Mouse (Mus musculus): ENCODE data around the gene Chit1. TPM values are rescaled to one million over a fixed set of nuclear protein-coding genes. Genes with fewer than 3 reads are reported as not detected.

Chit1 gene
- polyA plus RNA-seq, 1 experiment, result 0.02 TPM

GRCm38 (mm10) chr1:134182025-134182424 lies 71.0 kb downstream of the Chit1 start, which contains the start of gene Chil1:
Chil1 (plus strand) TSS chr1:134182176.
- no peak within 1 kb of the TSS for H3K4me3 ChIP-seq (ENCODE audit: insufficient read depth, poor library complexity, severe bottlenecking)
- TF ChIP-seq MYOD1 (IDR thresholded peaks at IDR 0.05; ENCODE audit: control insufficient read depth, insufficient read length, low read depth) (no peak), FOSL1 (IDR thresholded peaks at IDR 0.05; ENCODE audit: insufficient read depth, low read length, poor library complexity, severe bottlenecking) (no peak), CTCF (IDR thresholded peaks at IDR 0.05; ENCODE audit: control insufficient read depth, insufficient read depth, insufficient read length) (no peak), CEBPB (IDR thresholded peaks at IDR 0.05; ENCODE audit: low read depth) (no peak), MYOG (IDR thresholded peaks at IDR 0.05; ENCODE audit: control insufficient read depth, extremely low read depth, insufficient read length) (no peak), MAX (IDR thresholded peaks at IDR 0.05) (no peak), USF1 (IDR thresholded peaks at IDR 0.05; ENCODE audit: low read depth) (no peak)
- H3K79me3 ChIP-seq (ENCODE audit: low read depth), result no peaks in the 10 kb centered on the region
- no peaks in the 10 kb centered on the region for H3K36me3 ChIP-seq (ENCODE audit: control insufficient read depth, insufficient read depth)
- H3ac ChIP-seq (ENCODE audit: control insufficient read depth, insufficient read length, low read depth), result no peak within 1 kb of the TSS
- H3K79me2 ChIP-seq (ENCODE audit: control insufficient read depth, insufficient read depth), result no peaks in the 10 kb centered on the region
- H3K27me3 ChIP-seq (ENCODE audit: control insufficient read depth, insufficient read depth, insufficient read length), result peaks cover 40% of the 10 kb centered on the region

GRCm38 (mm10) chr1:134184089-134184488 lies 73.0 kb downstream of the Chit1 start:
- H3K4me3 ChIP-seq (ENCODE audit: insufficient read depth, poor library complexity, severe bottlenecking), result no peak overlapping the region
- TF ChIP-seq MAX (IDR thresholded peaks at IDR 0.05), result no peak
- no peak for TF ChIP-seq FOSL1 (IDR thresholded peaks at IDR 0.05; ENCODE audit: insufficient read depth, low read length, poor library complexity, severe bottlenecking)
- no peak for TF ChIP-seq USF1 (IDR thresholded peaks at IDR 0.05; ENCODE audit: low read depth)

GRCm38 (mm10) chr1:134188217-134188616 lies 77.2 kb downstream of the Chit1 start:
- no peak for TF ChIP-seq MYOG (IDR thresholded peaks at IDR 0.05; ENCODE audit: control insufficient read depth, extremely low read depth, insufficient read length)
- no peak for TF ChIP-seq FOSL1 (IDR thresholded peaks at IDR 0.05; ENCODE audit: insufficient read depth, low read length, poor library complexity, severe bottlenecking)
- no peak for TF ChIP-seq USF1 (IDR thresholded peaks at IDR 0.05; ENCODE audit: low read depth)
- no peak for TF ChIP-seq MYOD1 (IDR thresholded peaks at IDR 0.05; ENCODE audit: control insufficient read depth, insufficient read length, low read depth)
- TF ChIP-seq MAX (IDR thresholded peaks at IDR 0.05), result no peak
- no peak for TF ChIP-seq CTCF (IDR thresholded peaks at IDR 0.05; ENCODE audit: control insufficient read depth, insufficient read depth, insufficient read length)
- TF ChIP-seq CEBPB (IDR thresholded peaks at IDR 0.05; ENCODE audit: low read depth), result no peak
- Histone ChIP-seq H3K79me3 (ENCODE audit: low read depth) (no peaks in the 10 kb centered on the region), H3ac (ENCODE audit: control insufficient read depth, insufficient read length, low read depth) (no peak overlapping the region), H3K4me3 (ENCODE audit: insufficient read depth, poor library complexity, severe bottlenecking) (no peak overlapping the region), H3K79me2 (ENCODE audit: control insufficient read depth, insufficient read depth) (no peaks in the 10 kb centered on the region), H3K27me3 (ENCODE audit: control insufficient read depth, insufficient read depth, insufficient read length) (peaks cover 27% of the 10 kb centered on the region), H3K36me3 (ENCODE audit: control insufficient read depth, insufficient read depth) (no peaks in the 10 kb centered on the region)

More at GRCm38 (mm10) chr1:134184089-134184488, 73.0 kb downstream of the Chit1 start:
- Histone ChIP-seq H3K36me3 (ENCODE audit: control insufficient read depth, insufficient read depth) (no peaks in the 10 kb centered on the region), H3ac (ENCODE audit: control insufficient read depth, insufficient read length, low read depth) (no peak overlapping the region), H3K79me2 (ENCODE audit: control insufficient read depth, insufficient read depth) (no peaks in the 10 kb centered on the region), H3K27me3 (ENCODE audit: control insufficient read depth, insufficient read depth, insufficient read length) (peaks cover 37% of the 10 kb centered on the region), H3K79me3 (ENCODE audit: low read depth) (no peaks in the 10 kb centered on the region)

- no peaks in the 10 kb centered on the region for H3K79me3 ChIP-seq (ENCODE audit: low read depth)
- TF ChIP-seq MYOD1 (IDR thresholded peaks at IDR 0.05; ENCODE audit: control insufficient read depth, insufficient read length, low read depth) (no peak), MYOG (IDR thresholded peaks at IDR 0.05; ENCODE audit: control insufficient read depth, extremely low read depth, insufficient read length) (no peak), MAX (IDR thresholded peaks at IDR 0.05) (no peak), CEBPB (IDR thresholded peaks at IDR 0.05; ENCODE audit: low read depth) (no peak), USF1 (IDR thresholded peaks at IDR 0.05; ENCODE audit: low read depth) (no peak), CTCF (IDR thresholded peaks at IDR 0.05; ENCODE audit: control insufficient read depth, insufficient read depth, insufficient read length) (no peak), FOSL1 (IDR thresholded peaks at IDR 0.05; ENCODE audit: insufficient read depth, low read length, poor library complexity, severe bottlenecking) (no peak)
- no peaks in the 10 kb centered on the region for H3K79me2 ChIP-seq (ENCODE audit: control insufficient read depth, insufficient read depth)
- no peak overlapping the region for H3ac ChIP-seq (ENCODE audit: control insufficient read depth, insufficient read length, low read depth)
- no peaks in the 10 kb centered on the region for H3K36me3 ChIP-seq (ENCODE audit: control insufficient read depth, insufficient read depth)
- H3K27me3 ChIP-seq (ENCODE audit: control insufficient read depth, insufficient read depth, insufficient read length), result peaks cover 18% of the 10 kb centered on the region
- no peak overlapping the region for H3K4me3 ChIP-seq (ENCODE audit: insufficient read depth, poor library complexity, severe bottlenecking)
These were observed 78.1 kb downstream of the Chit1 start for GRCm38 (mm10) chr1:134188989-134189729.

GRCm38 (mm10) chr1:134191192-134191591 lies 80.2 kb downstream of the Chit1 start:
- no peak overlapping the region for H3ac ChIP-seq (ENCODE audit: control insufficient read depth, insufficient read length, low read depth)
- no peaks in the 10 kb centered on the region for H3K79me2 ChIP-seq (ENCODE audit: control insufficient read depth, insufficient read depth)
- H3K36me3 ChIP-seq (ENCODE audit: control insufficient read depth, insufficient read depth), result no peaks in the 10 kb centered on the region
- H3K79me3 ChIP-seq (ENCODE audit: low read depth), result no peaks in the 10 kb centered on the region
- no peak overlapping the region for H3K4me3 ChIP-seq (ENCODE audit: insufficient read depth, poor library complexity, severe bottlenecking)
- peaks cover 9% of the 10 kb centered on the region for H3K27me3 ChIP-seq (ENCODE audit: control insufficient read depth, insufficient read depth, insufficient read length)
- TF ChIP-seq MYOD1 (IDR thresholded peaks at IDR 0.05; ENCODE audit: control insufficient read depth, insufficient read length, low read depth) (no peak), CEBPB (IDR thresholded peaks at IDR 0.05; ENCODE audit: low read depth) (no peak)

GRCm38 (mm10) chr1:134192024-134192423 lies 81.0 kb downstream of the Chit1 start:
- Histone ChIP-seq H3K27me3 (ENCODE audit: control insufficient read depth, insufficient read depth, insufficient read length) (peaks cover 4% of the 10 kb centered on the region), H3K36me3 (ENCODE audit: control insufficient read depth, insufficient read depth) (no peaks in the 10 kb centered on the region), H3K79me3 (ENCODE audit: low read depth) (no peaks in the 10 kb centered on the region), H3ac (ENCODE audit: control insufficient read depth, insufficient read length, low read depth) (no peak overlapping the region), H3K4me3 (ENCODE audit: insufficient read depth, poor library complexity, severe bottlenecking) (no peak overlapping the region), H3K79me2 (ENCODE audit: control insufficient read depth, insufficient read depth) (no peaks in the 10 kb centered on the region)
- TF ChIP-seq MYOD1 (IDR thresholded peaks at IDR 0.05; ENCODE audit: control insufficient read depth, insufficient read length, low read depth), result no peak
- no peak for TF ChIP-seq CEBPB (IDR thresholded peaks at IDR 0.05; ENCODE audit: low read depth)
- TF ChIP-seq USF1 (IDR thresholded peaks at IDR 0.05; ENCODE audit: low read depth), result no peak
- no peak for TF ChIP-seq FOSL1 (IDR thresholded peaks at IDR 0.05; ENCODE audit: insufficient read depth, low read length, poor library complexity, severe bottlenecking)
- TF ChIP-seq MAX (IDR thresholded peaks at IDR 0.05), result no peak
- no peak for TF ChIP-seq CTCF (IDR thresholded peaks at IDR 0.05; ENCODE audit: control insufficient read depth, insufficient read depth, insufficient read length)
- no peak for TF ChIP-seq MYOG (IDR thresholded peaks at IDR 0.05; ENCODE audit: control insufficient read depth, extremely low read depth, insufficient read length)
